Mouse (Mus musculus) spleen, postnatal 4 days (tissue): ENCODE measurements around the gene Dclk1.

Experiments used
- DNase-seq, 2 experiments: peaks; one replicate each; pipeline ENCODE4 v3.0.0; 2022; ENCODE audit warnings: low spot score in 2 of 2

Gene Dclk1

GRCm38 (mm10) chr3:55333511-55333910 is 91.3 kb downstream of the Dclk1 start:
- no peak for DNase-seq

GRCm38 (mm10) chr3:55336895-55337294 is 94.7 kb downstream of the Dclk1 start:
- DNase-seq = no peak

- DNase-seq = no peak
These were observed 95.5 kb downstream of the Dclk1 start for GRCm38 (mm10) chr3:55337671-55338070.

GRCm38 (mm10) chr3:55342445-55342844 is 100.3 kb downstream of the Dclk1 start:
- no peak for DNase-seq

DNA sequence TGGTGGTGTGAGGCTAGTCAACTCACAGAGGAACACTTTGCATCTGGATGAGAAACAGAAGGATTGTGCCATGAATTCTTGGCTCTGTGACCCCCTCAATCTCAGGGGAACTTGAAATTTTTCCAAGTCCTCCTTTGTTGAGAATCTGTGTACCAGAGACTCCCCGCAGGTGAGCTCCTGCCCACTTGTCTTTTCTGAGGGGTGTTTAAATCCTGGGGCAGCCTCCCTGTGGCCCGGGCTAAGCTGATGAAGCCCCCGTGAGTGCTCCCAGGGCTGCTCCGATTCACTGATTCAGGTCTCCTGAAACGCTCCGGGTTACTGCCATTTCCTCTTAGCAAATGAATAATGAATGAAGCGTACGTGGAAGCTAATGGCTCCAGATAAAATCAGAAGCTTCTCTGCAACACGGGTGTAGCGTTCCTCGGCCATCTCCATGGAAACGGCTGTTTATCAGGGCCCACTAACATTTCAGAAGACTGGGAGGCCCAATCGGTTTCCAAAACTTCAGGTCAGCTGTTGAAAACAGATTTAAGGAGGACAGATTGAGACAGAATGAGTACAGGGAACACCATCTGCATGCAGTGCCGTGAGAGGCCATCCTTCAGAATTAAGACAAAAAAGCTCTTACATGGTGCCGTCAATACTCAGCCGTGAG is 105.3 kb downstream of the Dclk1 start:
- peak in 1 of 2 experiments; percentile 38 for DNase-seq

- DNase-seq = no peak
These were observed 105.8 kb downstream of the Dclk1 start for GRCm38 (mm10) chr3:55348026-55348390.

GRCm38 (mm10) chr3:55350194-55350593 is 108.0 kb downstream of the Dclk1 start:
- DNase-seq = peak in 1 of 2 experiments; percentile 32

GRCm38 (mm10) chr3:55351281-55352052 is 109.3 kb downstream of the Dclk1 start:
- no peak for DNase-seq

- no peak for DNase-seq
These were observed 110.4 kb downstream of the Dclk1 start for GRCm38 (mm10) chr3:55352529-55352928.

DNA sequence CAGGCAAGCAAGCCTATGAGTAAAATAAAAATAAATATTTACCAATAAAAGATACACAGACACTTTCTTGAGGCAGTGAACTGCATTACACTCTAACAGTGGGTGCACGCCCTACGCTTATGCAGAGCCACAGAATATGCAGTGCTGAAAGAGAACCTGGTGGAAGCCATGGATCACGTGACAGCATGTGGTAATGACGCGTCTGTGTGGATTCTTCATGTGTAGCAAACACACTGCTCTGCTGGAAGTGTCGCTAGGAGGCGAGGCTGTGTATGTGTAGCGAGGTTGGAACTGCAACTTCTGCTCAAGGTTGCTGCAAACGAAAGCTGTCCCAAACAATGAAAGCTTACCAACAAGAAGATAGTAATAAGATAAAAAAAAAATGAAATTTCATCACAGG is 111.0 kb downstream of the Dclk1 start:
- DNase-seq = no peak

- no peak for DNase-seq
These were observed 111.8 kb downstream of the Dclk1 start for GRCm38 (mm10) chr3:55353909-55354511.

DNA sequence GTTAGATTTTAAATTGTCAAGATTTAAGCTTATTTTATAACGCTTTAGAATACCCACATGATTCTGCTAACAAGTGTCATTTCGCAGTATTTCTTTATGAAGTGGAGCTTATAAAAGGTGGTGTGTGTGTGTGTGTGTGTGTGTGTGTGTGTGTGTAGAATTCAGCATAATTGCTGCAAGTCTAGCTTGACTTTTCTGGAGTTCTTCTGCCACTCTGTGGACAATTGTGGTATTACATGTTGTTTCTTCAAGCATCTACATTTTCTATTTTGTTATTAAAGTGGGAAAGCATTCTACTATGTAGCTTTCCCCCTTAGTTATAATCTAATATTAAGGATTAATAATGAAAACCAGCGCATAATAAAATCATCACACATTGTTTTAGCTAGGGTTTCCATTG is 112.6 kb downstream of the Dclk1 start:
- DNase-seq = no peak

GRCm38 (mm10) chr3:55358486-55358885 is 116.3 kb downstream of the Dclk1 start:
- no peak for DNase-seq

DNA sequence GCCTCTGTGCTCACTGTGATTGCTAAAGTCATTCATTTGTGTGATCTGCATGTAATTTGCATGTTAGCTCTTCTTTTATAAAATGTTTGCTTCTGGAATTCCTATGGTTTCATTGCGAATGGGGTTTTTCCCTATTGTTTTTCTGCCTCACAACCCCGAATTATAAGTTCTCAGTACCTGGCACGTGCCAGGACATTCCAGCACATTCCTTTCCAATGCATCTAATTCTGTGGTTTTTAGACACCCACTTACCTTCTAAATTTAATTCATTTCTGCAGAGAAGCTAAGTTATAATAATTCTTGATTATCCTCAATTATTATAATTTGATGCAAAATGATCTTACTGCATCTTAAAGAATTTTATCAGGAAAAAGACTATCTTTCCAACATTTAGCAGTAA is 118.7 kb downstream of the Dclk1 start:
- DNase-seq = no peak

DNA sequence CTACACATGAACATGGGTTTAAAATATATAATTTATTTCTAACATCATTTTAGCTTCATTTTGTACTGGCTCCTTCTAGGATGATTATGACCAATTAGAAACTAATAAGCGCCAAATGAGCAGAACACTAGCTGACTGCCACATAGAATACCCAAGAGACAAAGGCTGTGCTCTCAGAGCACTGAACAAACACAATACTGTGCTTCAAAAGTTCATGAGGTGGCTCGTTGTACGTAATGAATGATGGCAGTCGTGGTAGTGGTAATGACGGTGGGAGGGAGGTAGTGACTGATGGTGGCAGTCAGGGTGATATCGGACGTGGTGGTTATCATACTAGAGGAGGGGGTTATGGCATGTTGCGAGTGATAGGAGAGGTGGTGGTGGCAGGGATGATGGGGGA is 125.0 kb downstream of the Dclk1 start:
- DNase-seq = no peak

DNA sequence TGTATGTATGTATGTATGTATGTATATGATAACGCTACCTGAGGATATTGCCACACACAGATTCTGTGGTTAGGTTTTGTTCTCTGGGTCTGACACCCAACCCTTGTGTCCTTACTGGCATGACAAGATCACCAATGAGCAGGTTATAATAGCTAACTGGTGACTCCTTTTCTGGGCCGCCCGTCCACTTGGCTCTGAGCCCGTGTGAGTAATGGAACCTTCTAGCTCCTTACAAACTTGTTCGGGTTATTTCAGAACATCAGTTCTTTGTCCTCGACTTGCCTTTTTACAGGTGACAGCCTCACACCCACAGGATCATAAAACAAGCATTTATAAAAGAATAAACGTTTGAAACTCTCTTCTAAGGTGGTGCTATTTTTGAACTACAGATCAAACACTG is 127.0 kb downstream of the Dclk1 start:
- no peak for DNase-seq

- no peak for DNase-seq
These were observed 131.5 kb downstream of the Dclk1 start for GRCm38 (mm10) chr3:55373689-55374088.

DNA sequence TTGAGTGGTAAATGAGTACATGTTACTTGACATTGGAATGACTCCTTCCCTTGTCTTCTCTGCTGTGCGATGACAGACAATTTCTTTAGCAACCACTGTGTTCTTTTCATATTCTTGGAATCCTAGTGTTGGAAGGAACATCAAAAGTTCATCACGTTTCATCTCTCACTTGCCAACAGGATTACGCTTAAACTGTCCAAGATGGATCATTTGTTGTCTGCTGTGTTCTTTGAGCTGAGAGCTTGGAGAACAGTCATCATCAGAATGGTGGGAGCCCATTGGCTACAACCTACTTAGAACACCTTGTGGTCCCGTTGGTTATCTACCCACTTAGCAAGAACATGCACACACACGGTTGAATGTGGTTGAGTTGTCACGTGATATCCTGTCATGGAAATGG is 136.4 kb downstream of the Dclk1 start:
- DNase-seq = no peak

- no peak for DNase-seq
These were observed 138.3 kb downstream of the Dclk1 start for GRCm38 (mm10) chr3:55380471-55380870.

GRCm38 (mm10) chr3:55392605-55393004 is 150.4 kb downstream of the Dclk1 start:
- no peak for DNase-seq

- DNase-seq = no peak
These were observed 151.4 kb downstream of the Dclk1 start for GRCm38 (mm10) chr3:55393549-55393948.

DNA sequence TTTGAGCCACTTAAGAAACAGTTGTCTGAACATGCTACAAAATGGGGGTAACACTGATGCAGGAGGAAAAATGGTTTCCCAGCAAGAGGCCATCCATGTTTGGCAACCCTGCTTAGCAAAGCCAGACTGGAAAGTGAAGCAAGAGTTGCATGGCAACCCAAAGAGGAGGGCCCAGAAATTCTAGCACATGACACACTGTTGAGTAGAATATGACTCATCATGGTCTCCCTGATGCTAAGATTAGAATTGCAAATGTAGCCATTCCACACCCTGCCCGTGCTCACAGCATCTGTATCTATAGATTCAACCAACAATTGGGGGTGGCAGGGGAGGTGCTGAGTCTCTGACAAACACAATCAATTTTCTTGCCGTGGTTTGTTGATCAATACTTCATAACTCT is 154.6 kb downstream of the Dclk1 start:
- no peak for DNase-seq
